Comparison of ENCODE assay signal across 9 mouse cellular contexts in genomic region chr4:128897911-128898421, GRCm38 (mm10). TPM values are rescaled to one million over a fixed set of nuclear protein-coding genes. Genes with fewer than 3 reads are reported as not detected.
A peak's percentile ranks its signal among the peaks of the same experiment; 100 is the strongest.
DNase-seq lines count a peak whose midpoint lies in the region; ATAC-seq lines count a peak whose summit lies in the region.
"Had no signal": no experiment of that assay in that cellular context is flagged by ENCODE, and none has a peak within 500 bp of the region (broad histone marks: within the 10 kb centered on the region; RNA-seq: fewer than 3 reads in every experiment).

No protein-coding gene starts in this region.

- no peak overlapping the region; the same call in 1 of the 2 replicates for H3K4me2 ChIP-seq in heart, embryonic 14.5 days (ENCODE audit: low read length)
- H3K4me2 ChIP-seq in neural tube, embryonic 15.5 days, result no peak overlapping the region

- H3K9me3 ChIP-seq in heart, embryonic 14.5 days (ENCODE audit: control insufficient read depth, low read length), result no peaks in the 10 kb centered on the region
- H3K9me3 ChIP-seq in neural tube, embryonic 15.5 days (replicated peaks), result no peaks in the 10 kb centered on the region

- peaks cover 20 to 24% of the 10 kb centered on the region in 2 experiments for H3K4me1 ChIP-seq in heart, embryonic 14.5 days (ENCODE audit: control insufficient read depth in 2 of 2, insufficient read depth in 2 of 2, low read length in 2 of 2)
- H3K4me1 ChIP-seq in neural tube, embryonic 15.5 days, result peaks cover 34% of the 10 kb centered on the region

- no peak overlapping the region for H3K4me3 ChIP-seq in heart, embryonic 14.5 days (ENCODE audit: control insufficient read depth in 1 of 2, insufficient read depth in 1 of 2, low read depth in 1 of 2, low read length in 2 of 2)
- no peak overlapping the region for H3K4me3 ChIP-seq in neural tube, embryonic 15.5 days (replicated peaks)

- H3K27ac ChIP-seq in heart, embryonic 14.5 days (replicated peaks in 1 of 2; ENCODE audit: control insufficient read depth in 1 of 2, insufficient read depth in 1 of 2, low read depth in 2 of 2, low read length in 2 of 2), result peak overlapping the region; percentile 56 to 66; a peak in 3 of 4 replicates
- peak overlapping the region; percentile 93 for H3K27ac ChIP-seq in neural tube, embryonic 15.5 days (replicated peaks)

- no peaks in the 10 kb centered on the region for H3K27me3 ChIP-seq in heart, embryonic 14.5 days (ENCODE audit: control insufficient read depth, insufficient read depth, low read length)
- no peaks in the 10 kb centered on the region for H3K27me3 ChIP-seq in neural tube, embryonic 15.5 days (replicated peaks)
- H3K27me3 ChIP-seq: Patski had no signal

- DNase-seq in retina, postnatal 1 day, result peak; percentile 55
- no peak for DNase-seq in retina, embryonic 14.5 days (ENCODE audit: low spot score)
- DNase-seq in kidney, postnatal 14 days, result peak; percentile 80
- no peak for DNase-seq in urinary bladder, adult 18-20 months (ENCODE audit: low spot score in 2 of 2)
- no peak for DNase-seq in spleen, postnatal 36 days (ENCODE audit: low spot score in 2 of 2)
- DNase-seq in ovary, adult 18-20 months (ENCODE audit: low spot score), result no peak

- H3K9ac ChIP-seq in heart, embryonic 14.5 days (ENCODE audit: low read length), result no peak overlapping the region
- H3K9ac ChIP-seq in neural tube, embryonic 15.5 days (replicated peaks), result no peak overlapping the region

- 8% methylated on average over 7 of the region's 7 CpGs for WGBS in heart, embryonic 14.5 days
- 26% methylated on average over 6 of the region's 7 CpGs for WGBS in neural tube, embryonic 15.5 days

- H3K36me3 ChIP-seq in heart, embryonic 14.5 days (ENCODE audit: control insufficient read depth, insufficient read depth, low read length), result peaks cover 9% of the 10 kb centered on the region; the same call in 1 of the 2 replicates
- peaks cover 23% of the 10 kb centered on the region for H3K36me3 ChIP-seq in neural tube, embryonic 15.5 days

- ATAC-seq in heart, embryonic 14.5 days (ENCODE audit: insufficient number of reproducible peaks, insufficient read depth, low FRiP score, low read depth), result peak; percentile 36; the same call in 1 of the 2 replicates
- no peak for ATAC-seq in neural tube, embryonic 15.5 days (ENCODE audit: low FRiP score)
- ATAC-seq: Patski had no signal

RNA-seq across cellular contexts. Expression of gene Trim62, which starts 14.6 kb away (rescaled TPM):
- polyA plus RNA-seq in heart, embryonic 14.5 days (2014; fragmentation: Nextera tagmentation; extraction: Ambion mirVana), result 3.5 and 3.6 TPM in 2 replicates
- polyA plus RNA-seq in neural tube, embryonic 15.5 days (2015; fragmentation: Nextera tagmentation; extraction: Ambion mirVana), result 20.9 and 25.5 TPM in 2 replicates

Comparison
In these comparisons a context has a peak if more than half of its experiments do, and no peak if none do; other contexts are left out.
1. DNase-seq: peak in retina, postnatal 1 day (single experiment) and kidney, postnatal 14 days (single experiment); none in retina, embryonic 14.5 days (single experiment), urinary bladder, adult 18-20 months (0 of 2), spleen, postnatal 36 days (0 of 2) and ovary, adult 18-20 months (single experiment).